Mouse (Mus musculus) induced T-regulatory cell, adult 2 months (primary cell): ENCODE data around the gene Gm10112.

ENCODE experiments used
- DNase-seq: peaks from one replicate; pipeline ENCODE4 v3.0.0-alpha.2; 2012; ENCODE audit warnings: low read depth

Gene Gm10112

GRCm38 (mm10) chrX:111168040-111168439 lies at the start of gene Gm10112:
Gene Gm10112, plus strand, starts transcription at chrX:111168340.
- DNase-seq, result no peak

- DNase-seq, result no peak
Measured at GRCm38 (mm10) chrX:111189574-111189973, 21.4 kb downstream of the Gm10112 start.

- DNase-seq, result peak; percentile 25
Measured at GRCm38 (mm10) chrX:111196376-111196775, 28.2 kb downstream of the Gm10112 start.

- DNase-seq, result peak; percentile 23
Measured at GRCm38 (mm10) chrX:111210225-111210624, 42.1 kb downstream of the Gm10112 start.
